Mouse (Mus musculus): ENCODE measurements around the gene Lrp4.

GRCm38 (mm10) chr2:91421641-91422040 is 35.7 kb upstream of the Lrp4 start:
- TF ChIP-seq CTCF (conservative IDR thresholded peaks at IDR 0.05; ENCODE audit: low read length) = no peak
- no peak for TF ChIP-seq POU5F1 (IDR thresholded peaks at IDR 0.05; ENCODE audit: borderline replicate concordance, low read length)

Measured in E14TG2a.4 (cell line).